Comparison of ENCODE assay signal across 31 mouse cellular contexts in the genomic region with DNA sequence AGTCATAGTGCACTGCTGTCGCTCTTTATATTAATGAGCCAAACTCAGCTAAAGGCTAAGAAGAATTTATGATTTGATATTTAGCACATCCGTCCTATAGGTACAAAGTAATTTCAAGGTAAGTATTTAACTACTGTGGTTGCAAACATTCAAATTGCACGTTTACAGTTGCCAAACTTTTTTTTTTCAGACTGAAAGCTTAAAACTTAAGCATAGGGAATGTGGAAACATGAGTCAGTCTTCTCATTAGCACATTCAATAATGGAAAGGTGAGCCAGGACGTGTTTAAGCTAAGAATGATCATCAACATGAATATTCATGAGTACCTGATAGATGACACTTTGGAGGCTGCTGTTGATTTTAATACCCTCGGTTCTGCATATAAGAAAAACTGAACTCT. TPM values are rescaled to one million over a fixed set of nuclear protein-coding genes. Genes with fewer than 3 reads are reported as not detected.
"Had no signal": no experiment of that assay in that cellular context is flagged by ENCODE, and none has a peak within 500 bp of the region (broad histone marks: within the 10 kb centered on the region; RNA-seq: fewer than 3 reads in every experiment).

No protein-coding gene starts in this region.

- H3K27me3 ChIP-seq: limb, embryonic 13.5 days; limb, embryonic 15.5 days; liver, embryonic 12.5 days; liver, embryonic 13.5 days; liver, embryonic 15.5 days; lung, embryonic 15.5 days; midbrain, embryonic 12.5 days; midbrain, embryonic 13.5 days; midbrain, embryonic 15.5 days; neural tube, embryonic 12.5 days had no signal

- H3K9me3 ChIP-seq: limb, embryonic 10.5 days; limb, embryonic 12.5 days; limb, embryonic 13.5 days; limb, embryonic 15.5 days; liver, embryonic 12.5 days; liver, embryonic 13.5 days; liver, embryonic 15.5 days; lung, embryonic 15.5 days; megakaryocyte, embryonic 14.5 days; midbrain, embryonic 10.5 days; midbrain, embryonic 12.5 days; midbrain, embryonic 13.5 days; midbrain, embryonic 15.5 days; neural tube, embryonic 12.5 days had no signal

- ATAC-seq: liver, embryonic 12.5 days; liver, postnatal 0 days; lung, postnatal 0 days; midbrain, embryonic 13.5 days; midbrain, embryonic 15.5 days; midbrain, embryonic 16.5 days had no signal

- H3K27ac ChIP-seq: left cerebral cortex, adult 2 months; limb, embryonic 10.5 days; limb, embryonic 12.5 days; limb, embryonic 13.5 days; limb, embryonic 15.5 days; liver, embryonic 12.5 days; liver, embryonic 13.5 days; liver, embryonic 14.5 days; liver, embryonic 15.5 days; lung, embryonic 15.5 days; macrophage; midbrain, embryonic 10.5 days; midbrain, embryonic 12.5 days; midbrain, embryonic 13.5 days; midbrain, embryonic 15.5 days; neural tube, embryonic 12.5 days had no signal

- DNase-seq: left cerebral cortex, postnatal 4 days; liver; liver, embryonic 13.5 days; liver, postnatal 0 days; lung, adult 18-20 months; lung, adult 2 months; lung, embryonic 14.5 days; lung, postnatal 10 days; lung, postnatal 14 days; lung, postnatal 36 days; lung, postnatal 4 days had no signal

- H3K36me3 ChIP-seq: limb, embryonic 10.5 days; limb, embryonic 12.5 days; limb, embryonic 13.5 days; limb, embryonic 15.5 days; liver, embryonic 12.5 days; liver, embryonic 13.5 days; liver, embryonic 15.5 days; lung, embryonic 15.5 days; midbrain, embryonic 10.5 days; midbrain, embryonic 12.5 days; midbrain, embryonic 13.5 days; midbrain, embryonic 15.5 days; neural tube, embryonic 12.5 days had no signal

- H3K4me2 ChIP-seq: limb, embryonic 12.5 days; limb, embryonic 13.5 days; limb, embryonic 15.5 days; liver, embryonic 11.5 days; liver, embryonic 12.5 days; liver, embryonic 13.5 days; liver, embryonic 15.5 days; lung, embryonic 14.5 days; lung, embryonic 15.5 days; midbrain, embryonic 12.5 days; midbrain, embryonic 13.5 days; midbrain, embryonic 15.5 days; neural tube, embryonic 12.5 days had no signal

- H3K9ac ChIP-seq: limb, embryonic 12.5 days; limb, embryonic 13.5 days; limb, embryonic 15.5 days; liver, embryonic 12.5 days; liver, embryonic 13.5 days; liver, embryonic 14.5 days; liver, embryonic 15.5 days; liver, postnatal 0 days; lung, embryonic 14.5 days; lung, embryonic 15.5 days; midbrain, embryonic 12.5 days; midbrain, embryonic 13.5 days; midbrain, embryonic 15.5 days; neural tube, embryonic 12.5 days had no signal

- H3K4me3 ChIP-seq: left cerebral cortex, adult 2 months; limb, embryonic 10.5 days; limb, embryonic 12.5 days; limb, embryonic 13.5 days; limb, embryonic 15.5 days; liver, embryonic 12.5 days; liver, embryonic 13.5 days; liver, embryonic 15.5 days; lung, embryonic 15.5 days; megakaryocyte, embryonic 14.5 days; midbrain, embryonic 10.5 days; midbrain, embryonic 12.5 days; midbrain, embryonic 13.5 days; midbrain, embryonic 15.5 days; myocyte; neural tube, embryonic 12.5 days had no signal

- H3K4me1 ChIP-seq: limb, embryonic 10.5 days; limb, embryonic 13.5 days; limb, embryonic 15.5 days; liver, embryonic 12.5 days; liver, embryonic 13.5 days; liver, embryonic 15.5 days; lung, embryonic 15.5 days; megakaryocyte, embryonic 14.5 days; midbrain, embryonic 12.5 days; midbrain, embryonic 15.5 days; neural tube, embryonic 12.5 days had no signal

RNA-seq across cellular contexts. Expression of gene Icos, which starts 11.4 kb away (rescaled TPM):
- polyA plus RNA-seq: limb, embryonic 10.5 days; lung, embryonic 14.5 days; midbrain, embryonic 15.5 days; myocyte had no signal
